Mouse (Mus musculus): ENCODE results near the gene Tmem184a. TPM values are rescaled to one million over a fixed set of nuclear protein-coding genes. Genes with fewer than 3 reads are reported as not detected.

The Tmem184a gene
- total RNA-seq (2021): under 1 TPM; 0.07 to 0.14 TPM

DNA sequence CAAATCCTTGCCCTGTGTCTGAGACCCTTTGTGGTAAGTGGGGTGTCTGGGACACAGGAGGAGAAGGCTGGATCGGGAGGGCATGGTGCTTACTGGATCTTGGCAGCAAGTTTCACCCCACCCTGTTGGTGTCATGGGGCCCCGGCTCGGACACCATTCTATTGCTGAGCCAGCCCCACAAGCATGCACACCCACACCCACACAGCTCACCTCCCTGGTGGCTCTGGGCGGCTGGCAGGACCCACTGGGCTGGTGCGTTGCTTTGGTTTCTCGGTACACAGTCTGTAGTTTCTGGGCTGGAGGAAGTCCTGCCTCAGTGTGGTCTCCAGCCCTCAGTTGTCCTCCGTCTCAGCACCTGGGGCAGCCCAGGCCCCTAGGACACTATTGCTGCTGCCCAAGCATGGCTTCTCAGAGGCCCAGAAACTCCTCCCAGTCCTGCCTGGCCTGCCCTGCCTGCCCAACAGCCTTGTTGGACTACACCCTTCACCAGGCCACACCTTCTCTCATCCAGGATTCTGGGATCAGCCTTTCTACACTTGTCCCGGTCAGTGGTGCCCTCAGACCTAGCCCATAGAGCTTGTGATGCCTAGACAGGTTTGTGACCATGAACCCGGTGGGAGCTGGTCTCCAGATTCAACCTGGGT, at the start of gene Tmem184a:
TSS of gene Tmem184a (minus strand) at position 380 of the 644 bp plus-strand sequence.
- no peak for DNase-seq

DNA sequence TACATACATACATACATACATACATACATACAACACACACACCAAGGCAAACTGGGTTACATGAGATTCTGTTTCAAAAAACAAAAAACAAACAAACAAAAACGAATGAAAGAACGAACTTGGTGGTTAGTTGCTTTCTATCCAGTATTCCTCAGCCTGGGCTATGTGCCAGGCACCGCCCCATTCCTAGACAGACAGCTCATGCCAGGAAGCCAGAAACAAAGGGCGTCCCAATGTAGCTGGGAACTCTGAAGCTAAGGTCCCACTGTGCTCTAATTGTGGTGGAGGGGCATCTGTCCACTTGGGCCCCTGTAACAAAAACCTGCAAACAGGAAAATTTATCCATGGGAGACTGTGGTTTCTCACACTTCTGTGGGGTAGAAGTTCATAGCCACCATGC, 43.0 kb upstream of the Tmem184a start:
- DNase-seq: peak; percentile 84

DNA sequence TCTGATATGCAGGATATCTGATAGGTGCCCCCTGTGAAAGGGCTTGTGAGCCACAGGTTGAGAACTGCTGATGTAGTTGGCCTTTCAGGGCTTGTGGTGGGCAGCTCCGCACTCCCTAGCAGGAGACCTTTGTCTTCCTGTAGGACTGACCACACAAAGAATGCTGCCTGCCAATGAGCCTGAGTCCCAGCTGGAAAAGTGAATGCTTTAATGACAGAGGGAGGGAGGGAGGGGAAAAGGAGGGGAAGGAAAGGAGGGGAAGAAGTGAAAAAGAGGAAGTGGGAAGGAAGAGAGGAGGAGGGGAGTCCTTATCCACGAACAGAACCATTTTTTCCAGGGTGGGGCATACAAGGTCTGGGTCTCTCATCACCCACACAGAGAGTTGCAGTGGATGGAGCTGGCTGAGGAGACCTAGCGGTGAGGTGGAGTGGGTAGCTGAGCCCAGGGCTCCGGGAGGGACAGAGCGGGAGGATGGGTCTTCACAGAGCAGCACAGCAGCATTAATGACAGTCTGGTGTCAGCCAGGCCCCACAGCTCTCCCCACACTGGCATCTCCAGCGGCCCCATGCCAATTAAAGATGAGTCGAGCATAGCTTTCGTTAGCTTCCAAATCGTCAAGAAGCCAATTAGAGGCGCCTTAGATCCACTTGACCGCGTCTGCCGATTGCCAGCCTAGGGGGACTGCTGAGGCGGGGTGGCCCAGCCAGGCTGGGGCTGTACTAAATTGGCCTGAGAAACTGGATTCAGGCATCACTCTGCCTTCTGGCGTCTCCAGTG, 40.8 kb upstream of the Tmem184a start:
- no peak for DNase-seq

DNA sequence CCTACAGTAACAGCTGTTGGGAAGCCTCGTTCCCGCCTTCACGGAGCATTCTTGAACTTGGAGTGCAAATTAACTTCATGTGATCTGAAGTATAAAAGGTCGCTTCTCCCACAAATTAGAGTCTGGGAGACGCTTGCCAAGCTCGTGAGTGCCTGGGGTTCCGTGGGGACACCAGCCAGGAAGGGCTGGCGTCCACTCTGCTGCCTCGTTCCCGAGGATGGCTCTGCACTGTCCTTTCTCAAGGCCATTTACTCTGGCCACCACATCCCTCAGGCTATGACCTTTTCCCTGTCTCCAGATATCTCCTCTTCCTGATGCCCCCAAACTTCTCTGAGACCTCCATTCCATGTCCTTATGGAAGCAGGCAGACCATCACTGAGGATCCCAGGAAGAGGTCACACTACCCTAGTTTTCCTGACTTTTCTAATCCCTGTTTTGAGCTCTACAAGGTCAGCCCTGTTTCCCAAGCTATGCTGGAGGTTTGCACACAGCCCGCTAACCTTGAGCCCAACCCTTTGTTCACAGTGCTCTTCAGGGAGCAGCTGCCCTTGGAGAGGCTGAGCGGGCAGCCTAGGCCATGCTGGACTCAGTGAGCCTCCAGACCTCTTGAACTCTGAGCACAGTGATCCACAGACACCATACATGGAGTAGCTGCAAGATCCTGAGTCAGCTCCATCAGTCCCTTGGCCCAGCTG, 30.1 kb upstream of the Tmem184a start:
- no peak for DNase-seq

DNA sequence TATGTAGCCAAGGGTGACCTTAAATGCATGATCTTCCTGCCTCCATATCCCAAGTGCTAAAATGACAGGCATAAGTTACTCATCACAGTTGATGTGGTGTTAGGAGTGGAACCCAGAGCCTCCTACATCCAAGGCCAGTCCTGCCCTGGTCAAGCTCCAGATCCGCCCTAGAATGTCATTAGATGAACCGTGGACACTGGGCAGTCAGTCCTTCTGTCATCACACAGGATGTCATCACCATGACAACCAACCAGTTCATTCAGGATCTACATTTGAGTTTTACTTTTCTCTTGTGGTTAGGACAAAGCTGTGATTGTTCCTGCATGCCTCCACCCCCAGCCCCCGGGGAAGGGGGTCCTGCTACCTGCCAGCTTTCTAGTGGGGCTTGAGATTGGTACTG, 19.4 kb upstream of the Tmem184a start:
- no peak for DNase-seq

DNA sequence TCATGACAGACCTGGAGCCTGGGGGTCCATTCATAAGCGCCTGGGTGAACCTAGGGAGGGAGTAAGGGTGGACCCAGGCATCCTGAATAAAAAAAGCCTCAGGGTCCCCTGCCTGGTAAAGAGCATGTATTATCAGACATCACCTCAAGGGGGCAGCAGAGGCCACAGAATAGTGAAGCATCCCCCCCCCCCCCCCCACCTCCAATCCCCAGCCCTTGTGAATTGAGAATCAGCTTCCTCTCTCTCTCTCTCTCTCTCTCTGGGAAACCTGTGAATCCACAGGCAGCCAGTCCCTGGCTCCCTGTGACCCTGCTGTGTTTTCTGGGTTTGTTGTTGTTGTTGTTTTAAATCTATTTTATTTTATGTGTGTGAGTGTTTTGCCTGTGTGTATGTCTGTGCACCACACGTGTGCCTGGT, 18.8 kb upstream of the Tmem184a start:
- peak; percentile 83 for DNase-seq

DNA sequence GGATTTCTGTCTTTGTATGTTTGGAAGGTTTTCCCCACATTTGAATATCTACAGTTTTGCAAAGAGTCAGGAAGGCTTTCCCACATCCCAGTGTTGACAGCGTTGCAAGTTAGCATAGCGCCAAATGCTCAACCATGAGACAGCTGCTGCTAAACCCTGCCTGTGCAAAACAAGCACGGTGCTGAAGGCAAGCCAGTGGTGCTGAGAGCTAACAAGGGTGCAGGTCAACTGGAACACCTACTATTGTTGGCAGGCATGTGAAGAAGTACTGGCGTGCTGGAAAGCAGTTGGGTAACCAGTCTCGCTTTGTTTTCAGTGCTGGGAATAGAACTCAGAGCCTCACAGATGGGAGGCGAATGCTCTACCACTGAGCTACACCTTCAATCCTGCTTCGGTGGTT, 16.0 kb upstream of the Tmem184a start:
- DNase-seq: no peak

DNA sequence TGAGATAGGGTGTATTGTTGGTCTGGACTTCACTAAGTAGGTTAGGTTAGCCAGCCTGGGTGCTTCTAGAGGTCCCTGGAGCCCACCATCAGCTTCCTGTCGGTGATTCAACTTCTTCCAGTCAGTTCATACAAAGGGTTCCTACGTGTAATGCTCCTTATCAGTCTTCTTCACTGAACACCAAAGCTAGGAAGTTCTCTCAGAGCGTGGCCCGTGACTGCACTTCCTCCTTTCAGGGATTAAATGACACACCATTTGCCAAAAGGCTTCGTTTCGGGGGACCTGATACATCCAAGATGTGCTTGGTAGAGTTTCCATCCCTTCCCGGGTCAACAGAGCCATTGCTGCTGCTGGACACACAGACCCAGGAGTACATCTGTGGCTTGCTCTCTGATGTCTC, 12.4 kb upstream of the Tmem184a start:
- no peak for DNase-seq

DNA sequence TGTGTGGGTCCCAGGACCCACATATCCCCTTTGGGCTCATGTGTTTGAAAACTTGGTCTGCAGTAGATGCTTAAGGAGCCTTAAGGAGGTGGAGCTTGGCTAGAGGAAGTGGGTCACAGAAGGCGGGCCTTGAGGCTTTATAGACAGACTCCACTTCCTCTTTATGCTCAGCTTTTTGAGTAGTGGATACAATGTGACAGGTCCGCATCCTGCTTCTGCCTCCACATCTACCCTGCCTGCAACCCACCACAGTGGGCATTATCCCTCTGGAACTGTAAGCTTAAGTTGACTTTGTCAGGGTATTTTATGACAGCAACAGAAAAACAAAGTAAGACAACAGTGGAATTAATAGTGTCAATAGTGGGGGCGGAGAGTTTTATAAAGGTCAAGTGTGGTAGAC, 11.0 kb upstream of the Tmem184a start:
- no peak for DNase-seq

DNA sequence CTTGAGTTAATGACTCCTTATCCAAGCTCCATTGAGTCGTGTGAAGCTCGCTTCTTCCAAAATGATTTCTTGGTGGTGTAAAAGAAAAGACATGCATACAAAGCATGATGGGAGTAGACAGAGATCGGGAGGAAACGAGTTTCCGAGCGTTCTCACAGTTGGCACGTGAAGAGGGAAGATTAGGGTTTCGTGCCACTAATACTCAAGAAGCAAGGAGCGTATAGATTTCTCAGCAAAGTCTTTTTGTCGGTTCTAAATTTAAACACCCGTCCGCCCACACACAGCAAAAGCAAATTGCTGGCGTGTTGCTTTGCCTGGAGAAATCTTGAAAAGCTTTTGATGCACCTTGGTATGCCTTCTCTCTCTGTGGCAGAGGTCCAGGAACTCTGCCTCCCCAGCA, 9.7 kb upstream of the Tmem184a start:
- DNase-seq: no peak

DNA sequence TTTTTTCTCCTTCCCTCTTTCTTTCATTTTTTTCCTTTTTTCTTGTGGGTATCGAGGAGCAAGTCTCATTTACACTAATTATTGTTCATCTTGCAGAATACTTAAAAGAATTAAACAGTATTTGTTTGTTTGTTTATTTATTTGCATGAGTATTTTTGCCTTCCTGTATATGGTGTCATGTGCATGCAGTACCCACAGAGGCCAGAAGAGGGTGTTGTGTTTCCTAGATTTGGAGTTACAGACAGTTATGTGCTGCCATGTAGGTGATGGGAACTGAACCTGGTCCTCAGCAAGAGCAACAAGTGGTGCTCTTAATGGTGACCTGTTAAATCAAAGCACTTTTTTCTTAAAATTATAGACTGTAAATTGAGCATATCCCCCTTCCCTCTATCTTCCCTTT, 7.9 kb upstream of the Tmem184a start:
- DNase-seq: no peak

DNA sequence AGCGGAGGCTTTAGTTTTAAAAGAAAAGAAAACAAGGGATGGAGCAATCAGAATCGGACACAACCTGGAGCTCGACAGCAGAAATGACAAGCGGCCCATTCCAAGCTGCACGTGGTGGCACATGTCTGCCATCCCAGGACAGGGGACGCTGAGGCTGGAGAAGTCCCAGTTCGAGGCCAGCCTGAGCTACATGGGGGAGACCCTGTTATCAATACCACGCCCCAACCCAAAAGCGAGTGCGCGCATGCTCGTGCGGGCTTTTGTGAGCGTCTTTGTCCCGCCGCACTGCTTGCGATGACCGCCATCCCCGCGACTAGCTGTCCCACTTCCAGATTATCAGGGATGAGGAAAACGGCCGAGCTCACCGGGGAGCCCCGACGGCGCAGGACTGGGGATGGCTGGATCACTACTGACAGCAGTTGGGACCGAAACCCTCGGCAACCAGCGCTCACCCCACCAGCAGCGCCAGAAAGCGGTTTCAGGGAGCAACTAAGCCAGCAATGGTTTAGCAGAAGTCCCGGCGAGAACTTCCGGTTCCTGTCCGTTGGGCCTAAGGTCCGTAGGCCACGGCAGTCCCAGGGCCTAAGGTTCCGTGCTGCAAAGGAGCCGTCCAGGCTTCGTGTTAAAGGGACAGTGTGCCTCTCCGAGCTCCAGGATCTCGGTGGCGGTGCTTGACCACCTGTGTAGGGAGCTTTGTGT, 6.8 kb upstream of the Tmem184a start, which contains the start of the genes Gm26938 and Psmg3:
TSS of gene Gm26938 (minus strand) at position 51 of the 699 bp plus-strand sequence.
TSS of gene Psmg3 (minus strand) at position 529 of the 699 bp plus-strand sequence.
- peak; percentile 96 for DNase-seq

DNA sequence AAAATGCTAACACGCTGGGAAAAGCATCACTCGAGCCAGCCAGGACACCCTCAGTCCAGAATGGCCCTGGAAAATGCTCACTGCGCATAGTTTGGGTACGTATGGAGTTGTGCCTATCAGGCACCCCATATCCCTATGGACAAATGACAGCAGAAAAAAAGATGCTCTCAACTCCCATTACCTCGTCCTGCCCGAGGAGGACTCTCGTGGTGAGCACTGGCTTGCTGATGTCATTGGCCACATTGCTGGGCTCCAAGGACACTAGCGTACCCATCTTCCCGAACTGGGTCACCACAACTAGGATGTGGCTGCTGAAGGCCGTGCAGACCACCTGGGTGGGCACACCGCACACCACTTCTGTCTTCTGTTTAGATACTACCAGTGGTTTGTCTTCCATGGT, 6.2 kb upstream of the Tmem184a start:
- no peak for DNase-seq

DNA sequence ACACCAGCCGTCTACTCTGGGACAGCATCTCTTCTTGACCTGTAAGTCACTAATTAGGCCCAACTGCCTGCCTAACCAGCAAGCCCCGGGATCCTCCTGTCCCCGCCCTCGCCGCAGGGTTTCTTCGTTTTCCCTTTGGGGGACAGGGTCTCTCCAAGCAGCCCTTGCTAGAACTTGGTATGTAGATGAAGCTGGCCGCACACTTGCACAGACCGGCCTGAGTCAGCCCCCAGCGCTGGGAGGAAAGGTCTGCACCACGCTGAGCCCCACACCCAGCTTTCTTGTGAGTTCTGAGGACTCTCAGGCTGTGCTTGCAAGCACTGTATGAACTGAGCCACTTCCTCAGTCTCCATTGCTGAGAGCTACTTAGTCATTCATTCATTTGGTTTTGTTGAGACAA, 4.8 kb upstream of the Tmem184a start:
- DNase-seq: no peak

DNA sequence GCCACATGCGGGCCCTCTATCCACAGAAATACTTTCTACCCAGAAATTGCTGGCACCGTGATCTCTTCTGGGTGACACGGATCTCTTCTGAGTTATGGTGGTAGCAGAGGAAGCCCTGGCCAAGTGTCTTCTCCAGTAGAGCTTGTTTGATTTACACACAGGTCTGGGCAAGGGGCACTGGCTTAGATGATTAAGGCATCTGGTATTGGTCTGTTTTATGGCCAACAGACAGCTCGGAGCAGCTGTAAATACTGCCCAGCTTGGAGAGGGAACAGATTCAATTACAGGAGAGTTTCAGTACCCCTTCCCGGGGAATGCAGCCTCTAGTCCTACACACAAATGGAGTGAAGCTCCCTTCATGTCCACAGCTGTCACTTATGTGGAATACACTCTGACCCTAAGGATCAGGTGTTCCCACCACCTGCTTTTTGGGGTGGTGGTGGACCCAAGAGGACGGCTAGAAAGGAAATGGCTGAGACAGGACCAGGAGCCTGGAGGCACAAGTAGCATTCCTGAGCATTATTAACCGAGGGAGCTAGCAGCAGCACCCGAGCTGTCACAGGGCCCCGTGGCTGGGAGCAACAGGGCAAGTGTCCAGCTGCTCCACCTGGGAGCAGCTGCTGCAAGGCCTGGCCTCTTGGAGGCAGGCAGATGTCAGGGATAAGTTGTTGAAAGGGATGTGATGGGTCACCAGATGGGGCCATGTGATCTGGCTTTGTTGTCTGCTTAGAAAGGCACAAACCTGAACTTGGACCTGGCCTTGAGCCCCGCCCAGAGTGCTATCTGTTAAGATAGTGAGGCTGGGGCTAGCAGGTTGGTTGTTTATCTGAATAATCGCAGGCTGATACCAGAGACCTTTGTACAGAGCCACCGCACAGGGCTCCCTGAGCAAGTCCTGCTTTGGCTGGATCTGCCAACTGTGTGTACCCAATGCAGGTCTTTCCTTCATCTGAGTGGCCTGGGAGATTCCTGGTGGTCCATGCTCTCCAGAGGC, 2.0 kb upstream of the Tmem184a start:
- no peak for DNase-seq

DNA sequence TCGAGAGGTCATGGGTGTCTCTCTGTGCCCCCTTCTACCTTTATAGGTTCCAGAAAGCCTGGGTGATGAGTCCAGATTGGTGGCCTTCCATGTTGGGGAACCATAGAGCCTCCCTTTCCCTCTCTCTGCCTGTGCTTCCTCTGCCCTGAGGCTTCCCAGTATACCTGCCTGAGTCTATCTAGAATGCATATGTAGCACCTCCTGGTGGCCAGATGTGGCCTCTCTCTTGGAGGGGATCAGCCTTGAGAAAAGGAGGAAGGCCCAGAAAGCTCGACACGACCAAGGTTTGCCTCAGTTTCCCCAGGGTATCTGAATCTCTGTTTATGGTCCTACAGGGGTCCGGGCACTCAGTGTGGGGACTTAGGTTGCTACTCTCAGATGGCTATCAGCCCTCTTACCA, 916 bp downstream of the Tmem184a start:
- peak; percentile 65 for DNase-seq

DNA sequence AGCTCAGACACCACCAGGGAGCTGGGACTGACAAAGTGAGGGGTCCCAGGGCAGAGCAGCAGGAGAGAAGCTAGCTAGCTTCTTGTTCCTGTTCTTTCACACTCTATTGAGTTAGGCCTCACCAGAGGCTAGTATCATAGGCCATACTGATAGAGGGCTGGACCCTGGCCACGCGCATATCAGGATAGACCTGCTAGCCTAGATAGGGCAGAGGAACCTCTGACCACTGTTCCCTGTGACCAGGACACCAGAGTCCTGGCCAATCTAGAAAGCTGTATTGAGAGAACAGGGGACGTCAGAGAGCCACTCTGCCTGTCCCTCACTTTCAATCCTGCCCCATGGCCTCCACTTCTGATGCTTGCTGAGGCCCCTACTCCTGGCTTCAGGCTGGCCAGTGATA, 1.7 kb downstream of the Tmem184a start:
- DNase-seq: no peak

DNA sequence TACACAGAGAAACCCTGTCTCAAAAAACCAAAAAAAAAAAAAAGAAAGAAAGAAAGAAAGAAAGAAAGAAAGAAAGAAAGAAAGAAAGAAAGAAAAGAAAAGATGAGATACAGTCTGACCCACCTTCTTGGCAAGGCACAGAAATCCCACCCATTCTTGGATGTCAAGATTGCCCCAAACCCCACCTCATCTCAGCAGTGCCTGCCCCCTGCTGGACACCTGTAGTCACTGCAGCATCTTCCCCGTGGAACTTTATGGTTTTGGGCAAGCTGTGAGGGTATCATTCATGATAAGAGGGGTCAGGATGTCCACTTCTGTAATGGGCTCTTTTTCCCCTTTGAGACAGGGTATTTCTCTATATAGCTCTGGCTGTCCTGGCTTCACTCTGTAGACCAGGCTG, 2.4 kb downstream of the Tmem184a start:
- peak; percentile 21 for DNase-seq

DNA sequence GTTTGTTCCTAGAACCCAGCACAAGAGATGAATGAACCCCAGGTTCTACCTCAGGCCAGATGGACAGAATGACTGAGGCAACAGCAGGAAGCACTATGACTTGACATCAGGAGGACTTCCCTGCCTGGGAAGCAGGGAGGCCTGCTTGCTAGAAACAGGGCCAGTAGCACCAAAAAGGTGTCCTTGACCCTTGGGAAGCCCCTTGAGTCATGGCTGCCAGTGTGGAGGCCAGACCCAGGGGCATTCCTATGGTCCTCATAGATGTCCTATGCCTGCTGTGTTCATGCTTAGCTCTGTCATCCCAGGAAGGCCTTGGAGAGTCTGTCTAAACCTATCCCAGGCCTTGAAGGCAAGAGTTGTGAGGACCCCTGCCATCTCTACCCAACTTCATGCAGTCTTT, 3.3 kb downstream of the Tmem184a start:
- DNase-seq: no peak

DNA sequence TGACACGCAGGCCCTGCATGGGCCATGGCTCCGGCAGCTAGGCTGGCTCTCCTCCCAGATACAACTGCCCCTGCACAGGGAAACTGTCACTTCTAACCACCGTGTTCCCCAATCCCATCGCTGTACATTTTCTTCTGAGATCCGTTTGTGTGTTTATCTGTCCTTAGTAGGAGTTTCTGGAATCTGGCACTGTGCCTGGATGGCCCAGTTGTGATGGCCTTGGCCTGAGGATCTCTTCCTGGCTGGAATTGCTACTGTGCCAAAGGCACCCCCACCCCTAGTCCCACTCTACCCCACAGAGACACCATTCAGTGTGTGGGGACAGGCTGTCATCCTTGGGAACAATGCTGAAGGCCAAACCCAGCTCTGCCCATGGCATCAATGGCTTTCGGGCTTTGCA, 3.8 kb downstream of the Tmem184a start:
- peak; percentile 11 for DNase-seq

DNA sequence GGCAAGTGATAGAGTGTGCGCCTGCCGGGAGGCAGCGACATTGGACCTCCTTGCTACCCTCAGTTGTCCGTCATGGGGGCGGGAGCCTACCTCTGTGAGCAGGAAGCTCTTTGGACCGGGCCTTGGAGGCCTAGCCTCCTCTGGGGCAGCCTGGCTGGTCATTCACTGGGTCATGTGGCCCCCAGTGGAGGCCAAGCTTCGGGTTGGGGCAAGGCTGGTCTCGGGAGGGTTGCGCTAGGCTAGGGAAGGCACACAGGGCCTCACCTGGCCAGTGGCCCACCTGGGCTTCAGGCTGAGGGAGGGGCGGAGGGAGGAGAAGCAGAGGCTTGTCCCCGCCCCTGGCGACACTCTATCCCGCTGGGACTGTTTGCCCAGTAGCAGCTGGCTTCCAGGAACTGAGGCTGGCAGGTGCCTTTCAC, 5.7 kb downstream of the Tmem184a start:
- DNase-seq: no peak

DNA sequence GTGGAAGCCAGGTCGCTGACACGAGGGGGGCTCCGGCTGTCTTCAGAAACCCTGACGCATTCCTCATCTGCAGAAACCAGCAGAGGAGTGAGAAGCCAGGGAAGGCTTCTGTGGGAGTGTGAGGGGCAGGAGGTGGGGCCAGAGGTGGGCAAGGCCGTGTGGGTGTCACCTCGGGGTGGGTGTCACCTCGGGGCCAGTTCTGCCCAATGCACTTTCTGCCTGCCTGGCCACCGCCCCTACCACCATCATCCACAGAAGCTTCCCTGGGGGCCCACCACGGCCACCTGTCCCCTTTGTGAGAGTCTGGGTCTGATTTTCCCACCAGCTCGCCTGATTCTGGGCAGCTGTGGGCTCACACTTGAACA, 6.6 kb downstream of the Tmem184a start:
- DNase-seq: no peak
